Mouse (Mus musculus): ENCODE measurements around the gene Ntrk2. TPM values are rescaled to one million over a fixed set of nuclear protein-coding genes. Genes with fewer than 3 reads are reported as not detected.

Ntrk2 gene
- not detected for total RNA-seq (2023)

GRCm38 (mm10) chr13:58806397-58806892 is at the start of gene Ntrk2:
Gene Ntrk2 (plus strand): TSS chr13:58806569.

Other genes starting within 250 kb of the Ntrk2 start
- gene Slc28a3, start 195.7 kb upstream of the Ntrk2 start, total RNA-seq (2023): not detected

Data from B cell, adult 67 days (primary cell).